Mouse (Mus musculus) spleen, postnatal 14 days (tissue): Measurements from ENCODE around the gene Nyap1.

Experiments
- DNase-seq, 2 experiments: peaks; one replicate each; pipeline ENCODE4 v3.0.0; 2021 to 2022; ENCODE audit warnings: low spot score in 2 of 2

The Nyap1 gene

GRCm38 (mm10) chr5:137699080-137699479, 42.3 kb downstream of the Nyap1 start:
- no peak for DNase-seq

DNA sequence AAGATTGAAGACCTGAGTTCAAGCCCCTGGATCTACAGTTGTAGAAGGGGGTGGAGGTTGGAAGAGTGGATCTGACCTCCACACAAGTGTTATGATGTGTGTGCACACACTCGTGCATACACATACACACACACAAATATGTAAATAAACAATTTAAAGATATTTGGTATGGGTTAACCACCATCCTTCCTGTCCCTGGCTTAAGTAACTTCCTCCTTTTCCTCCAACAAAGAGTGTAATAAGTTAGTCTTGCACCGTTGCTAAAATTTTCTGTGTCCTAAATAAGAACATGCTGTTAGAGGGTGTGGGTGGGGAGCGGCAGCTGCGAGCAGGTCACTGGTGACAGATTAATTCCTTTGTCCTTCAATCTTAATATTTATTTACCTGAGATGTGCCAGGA, 45.5 kb downstream of the Nyap1 start:
- no peak for DNase-seq

- DNase-seq: no peak
These were observed 46.6 kb downstream of the Nyap1 start for GRCm38 (mm10) chr5:137694796-137695195.

DNA sequence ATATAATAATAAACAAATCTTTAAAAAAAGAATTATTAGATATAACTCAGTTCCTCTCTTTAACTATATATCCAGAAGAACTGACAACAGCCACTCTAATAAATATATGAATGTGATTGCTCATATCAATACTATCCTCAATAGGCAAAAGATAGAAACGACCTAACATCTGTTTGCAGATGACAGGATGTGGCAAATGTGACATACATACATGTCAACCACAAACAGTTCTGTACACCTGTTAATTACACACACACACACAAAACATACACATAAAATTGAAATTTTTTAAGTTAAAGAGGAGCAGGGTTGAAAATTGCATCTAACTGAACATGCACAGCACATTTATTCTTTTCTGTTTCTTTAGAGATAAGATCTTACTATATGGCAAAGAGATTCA, 49.5 kb downstream of the Nyap1 start:
- no peak for DNase-seq

- DNase-seq: no peak
These were observed 50.9 kb downstream of the Nyap1 start for GRCm38 (mm10) chr5:137690531-137690930.

- no peak for DNase-seq
These were observed 51.4 kb downstream of the Nyap1 start for GRCm38 (mm10) chr5:137689974-137690373.

- DNase-seq: peak; percentile 59 to 60
These were observed 55.1 kb downstream of the Nyap1 start for GRCm38 (mm10) chr5:137686127-137686790.

DNA sequence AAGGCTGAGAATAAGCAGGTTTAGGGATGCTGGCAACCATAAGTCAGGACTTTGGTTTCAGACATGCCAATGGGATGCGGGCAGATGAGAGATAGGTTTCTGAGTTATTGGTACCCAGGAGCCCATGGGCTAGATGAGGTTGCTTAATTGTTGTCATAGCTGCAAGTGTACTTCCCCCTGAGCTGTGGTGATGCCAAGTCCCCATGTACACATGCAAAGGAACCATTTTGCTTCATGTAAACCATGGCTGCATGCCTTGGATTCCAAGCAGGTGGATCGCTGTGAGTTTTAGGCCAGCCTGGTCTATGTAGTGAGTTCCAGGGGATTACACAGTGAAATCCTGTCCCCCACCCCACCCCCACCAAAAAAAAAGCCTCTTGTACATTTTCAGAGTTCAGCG, 55.8 kb downstream of the Nyap1 start:
- no peak for DNase-seq

DNA sequence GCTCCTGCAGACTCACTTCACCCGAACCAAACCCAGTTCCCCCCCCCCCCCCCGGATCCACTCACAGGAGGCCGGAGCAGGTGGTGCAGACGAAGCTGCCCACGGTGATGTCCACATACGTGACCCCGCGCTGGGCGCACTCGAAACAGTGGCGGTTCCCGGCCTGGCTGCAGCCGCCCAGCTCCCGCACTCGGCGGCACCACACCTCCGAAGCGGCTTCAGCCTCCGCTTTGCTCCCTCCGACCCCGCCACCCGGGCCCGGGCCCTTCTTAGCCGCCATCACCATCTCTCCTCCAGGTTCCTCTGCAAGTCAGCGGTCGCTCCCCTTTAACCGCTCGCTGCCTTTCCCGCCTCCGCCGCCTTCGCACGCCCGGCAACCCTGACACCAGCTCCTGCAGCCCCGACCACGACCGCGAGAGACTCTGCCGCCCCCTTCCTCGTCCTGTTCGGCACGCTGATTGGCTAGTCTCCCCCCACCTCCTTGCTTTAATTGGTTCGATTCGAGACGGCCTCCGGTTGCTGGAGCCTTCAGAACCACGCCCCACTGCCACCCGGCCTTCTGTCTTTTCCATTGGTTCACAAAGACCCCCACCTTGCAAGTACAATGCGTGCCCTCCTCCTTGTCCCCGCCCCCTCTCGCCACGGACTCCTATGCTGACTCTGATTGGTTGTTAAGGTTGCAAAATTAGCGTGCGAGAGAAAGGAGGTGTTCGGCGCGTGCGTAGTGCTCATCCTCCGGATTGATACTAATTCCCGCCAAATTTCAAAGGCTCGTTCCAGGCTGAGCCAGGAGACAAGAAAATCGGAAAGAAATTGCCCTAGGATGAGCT, 56.9 kb downstream of the Nyap1 start, which contains the start of gene Agfg2:
Gene Agfg2, minus strand, starts transcription at position 433 of the 830 bp plus-strand sequence.
- peak; percentile 94 to 95 for DNase-seq

DNA sequence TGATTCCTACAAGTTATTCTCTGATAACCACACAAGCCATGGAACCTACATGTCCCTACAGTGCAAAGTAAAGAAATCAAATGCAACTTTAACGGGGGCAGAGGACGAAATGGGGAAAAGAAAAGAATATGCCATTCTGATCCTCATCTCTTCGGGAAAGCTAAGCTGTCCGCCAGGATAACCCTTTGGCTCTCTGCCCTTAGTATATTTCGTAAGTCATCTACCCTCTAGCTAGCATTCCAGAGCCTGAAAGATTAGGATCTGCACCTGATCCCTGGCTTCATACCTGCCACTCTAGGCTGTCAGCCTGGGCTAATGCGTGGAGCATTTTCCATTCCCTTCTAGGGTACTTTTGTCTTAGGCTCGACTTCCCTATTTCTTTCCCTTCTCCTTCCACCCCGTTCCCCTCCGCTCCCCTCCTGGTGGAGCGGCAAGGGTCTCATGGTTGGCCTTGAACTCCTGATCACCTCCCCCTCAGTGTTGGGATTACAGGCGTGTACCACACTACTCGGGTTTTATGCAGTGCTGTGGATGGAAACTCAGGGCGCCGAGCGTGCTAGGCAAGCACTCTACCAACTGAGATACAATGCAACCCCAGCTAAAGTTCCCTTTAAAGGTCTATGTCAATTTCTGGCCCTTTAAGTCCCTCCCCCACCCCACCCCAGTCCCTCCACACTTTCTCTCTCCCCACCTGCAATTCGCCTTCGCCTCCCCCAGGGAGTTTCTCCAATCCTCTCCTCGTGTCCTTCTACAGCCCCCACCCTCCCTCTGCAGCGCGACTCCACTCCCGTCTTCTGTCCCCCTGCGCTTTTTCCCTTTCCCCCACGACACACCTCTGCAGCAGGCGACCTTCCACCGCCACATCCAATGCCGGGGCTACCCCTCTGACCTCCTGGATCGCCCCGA, 57.8 kb downstream of the Nyap1 start:
- DNase-seq: no peak

- DNase-seq: no peak
These were observed 58.9 kb downstream of the Nyap1 start for GRCm38 (mm10) chr5:137682526-137682925.
